Mouse (Mus musculus) heart, embryonic 16.5 days (tissue): ENCODE measurements around the gene Macrod2. TPM values are rescaled to one million over a fixed set of nuclear protein-coding genes. Genes with fewer than 3 reads are reported as not detected.
A peak's percentile ranks its signal among the peaks of the same experiment; 100 is the strongest.

Source experiments
- ATAC-seq: fragments of 200-750 bp; cut with Nextera tagmentation; replicated peaks from 2 replicates; pipeline ENCODE4 v1.8.0; 2017; ENCODE audit warnings: moderate number of reproducible peaks; ENCODE audit not compliant: insufficient read depth, low FRiP score; ENCODE audit errors: extremely low read depth
- H3K27ac ChIP-seq: fragments of 300-500 bp; sonication (generic); 2 replicates; pipeline ENCODE4 v1.5.1; 2014; ENCODE audit warnings: mild to moderate bottlenecking, low read length, control low read depth, moderate library complexity
- H3K27me3 ChIP-seq: fragments of 300-500 bp; sonication (generic); 2 replicates; pipeline ENCODE4 v1.6.1; 2014; ENCODE audit warnings: low read length, mixed read lengths; ENCODE audit not compliant: control insufficient read depth, insufficient read depth
- H3K36me3 ChIP-seq: fragments of 300-500 bp; sonication (generic); 2 replicates; pipeline ENCODE4 v1.6.1; 2014; ENCODE audit not compliant: control insufficient read depth, insufficient read depth
- H3K4me1 ChIP-seq: fragments of 300-500 bp; sonication (generic); 2 replicates; pipeline ENCODE4 v1.6.1; 2014; ENCODE audit warnings: low read length, mixed read lengths; ENCODE audit not compliant: control insufficient read depth, insufficient read depth
- H3K4me2 ChIP-seq: fragments of 300-500 bp; sonication (generic); 2 replicates; pipeline ENCODE4 v1.6.1; 2014; ENCODE audit warnings: low read depth, mild to moderate bottlenecking, control low read depth, low read length
- H3K4me3 ChIP-seq: fragments of 300-500 bp; sonication (generic); 2 replicates; pipeline ENCODE4 v1.5.1; 2014; ENCODE audit warnings: mild to moderate bottlenecking, control low read depth, low read length
- H3K9ac ChIP-seq: fragments of 300-500 bp; sonication (generic); 2 replicates; pipeline ENCODE4 v1.6.1; 2014; ENCODE audit warnings: low read length, control low read depth
- H3K9me3 ChIP-seq: fragments of 300-500 bp; sonication (generic); replicated peaks from 2 replicates; pipeline ENCODE4 v1.6.1; 2016; ENCODE audit warnings: low read length; ENCODE audit not compliant: control insufficient read depth
- WGBS: fragments of 180-500 bp; shearing (Covaris S2); extraction: QIAGEN DNeasy Blood & Tissue Kit; methylation state at CpG from one replicate; pipeline ENCODE4 v1.1.7; 2014; 5-methylcytosine and 5-hydroxymethylcytosine counted together
- polyA plus RNA-seq: library from polyadenylated mRNA; unstranded; fragments of >200 nt; fragmentation: Nextera tagmentation; extraction: Ambion mirVana; gene quantifications from 2 replicates; pipeline ENCODE4 v1.2.1, GENCODE M21; 2015

Macrod2 gene
- polyA plus RNA-seq, 1 experiment from 2014 or later: 23.2 TPM

- Histone ChIP-seq H3K9me3 (no peaks in the 10 kb centered on the region), H3K4me2 (no peak overlapping the region), H3K9ac (no peak overlapping the region), H3K27me3 (no peaks in the 10 kb centered on the region), H3K27ac (no peak overlapping the region), H3K36me3 (no peaks in the 10 kb centered on the region), H3K4me3 (no peak overlapping the region), H3K4me1 (no peaks in the 10 kb centered on the region)
- no peak for ATAC-seq
- WGBS: 85% methylated on average over 2 of the region's 2 CpGs
Measured at GRCm38 (mm10) chr2:141212291-141212690, 817.2 kb downstream of the Macrod2 start.

GRCm38 (mm10) chr2:141217490-141217889 lies 822.4 kb downstream of the Macrod2 start:
- Histone ChIP-seq H3K9ac (no peak overlapping the region), H3K9me3 (peaks cover 6% of the 10 kb centered on the region), H3K27ac (no peak overlapping the region), H3K36me3 (no peaks in the 10 kb centered on the region), H3K4me1 (no peaks in the 10 kb centered on the region), H3K27me3 (no peaks in the 10 kb centered on the region), H3K4me3 (no peak overlapping the region), H3K4me2 (no peak overlapping the region)
- ATAC-seq: no peak
- 76% methylated on average over 2 of the region's 2 CpGs for WGBS

GRCm38 (mm10) chr2:141217925-141218324 lies 822.8 kb downstream of the Macrod2 start:
- Histone ChIP-seq H3K9ac (no peak overlapping the region), H3K36me3 (no peaks in the 10 kb centered on the region), H3K27me3 (no peaks in the 10 kb centered on the region), H3K4me2 (no peak overlapping the region), H3K4me3 (no peak overlapping the region), H3K9me3 (peaks cover 6% of the 10 kb centered on the region), H3K4me1 (no peaks in the 10 kb centered on the region), H3K27ac (no peak overlapping the region)
- WGBS: 80% methylated on average over 3 of the region's 3 CpGs
- no peak for ATAC-seq

- H3K4me1 ChIP-seq: peaks cover 3% of the 10 kb centered on the region; the same call in 1 of the 2 replicates
- 86% methylated on average over 1 of the region's 1 CpGs for WGBS
- H3K9me3 ChIP-seq: no peaks in the 10 kb centered on the region
- H3K4me2 ChIP-seq: no peak overlapping the region
- no peak overlapping the region for H3K27ac ChIP-seq
- H3K4me3 ChIP-seq: no peak overlapping the region
- no peak overlapping the region for H3K9ac ChIP-seq
- no peaks in the 10 kb centered on the region for H3K36me3 ChIP-seq
- ATAC-seq: no peak
- no peaks in the 10 kb centered on the region for H3K27me3 ChIP-seq
Measured at GRCm38 (mm10) chr2:141228809-141229208, 833.7 kb downstream of the Macrod2 start.

GRCm38 (mm10) chr2:141229820-141230219 lies 834.7 kb downstream of the Macrod2 start:
- H3K9ac ChIP-seq: no peak overlapping the region
- WGBS: 65% methylated on average over 6 of the region's 6 CpGs
- H3K4me1 ChIP-seq: peaks cover 4% of the 10 kb centered on the region; the same call in 1 of the 2 replicates
- no peaks in the 10 kb centered on the region for H3K36me3 ChIP-seq
- H3K27ac ChIP-seq: no peak overlapping the region
- no peaks in the 10 kb centered on the region for H3K9me3 ChIP-seq
- no peak overlapping the region for H3K4me3 ChIP-seq
- no peak overlapping the region for H3K4me2 ChIP-seq
- ATAC-seq: no peak
- no peaks in the 10 kb centered on the region for H3K27me3 ChIP-seq

- H3K27me3 ChIP-seq: no peaks in the 10 kb centered on the region
- H3K9me3 ChIP-seq: no peaks in the 10 kb centered on the region
- peak overlapping the region; percentile 22 for H3K4me2 ChIP-seq
- no peak overlapping the region for H3K27ac ChIP-seq
- ATAC-seq: peak; percentile 32; the same call in 1 of the 2 replicates
- H3K4me3 ChIP-seq: no peak overlapping the region
- 19% methylated on average over 16 of the region's 16 CpGs for WGBS
- H3K9ac ChIP-seq: no peak overlapping the region
- H3K4me1 ChIP-seq: peaks cover 6% of the 10 kb centered on the region; the same call in 1 of the 2 replicates
- H3K36me3 ChIP-seq: no peaks in the 10 kb centered on the region
Measured at GRCm38 (mm10) chr2:141231011-141231668, 836.0 kb downstream of the Macrod2 start.

GRCm38 (mm10) chr2:141234306-141234705 lies 839.2 kb downstream of the Macrod2 start:
- H3K9me3 ChIP-seq: no peaks in the 10 kb centered on the region
- H3K4me1 ChIP-seq: peaks cover 6% of the 10 kb centered on the region; the same call in 1 of the 2 replicates
- H3K4me3 ChIP-seq: no peak overlapping the region
- no peaks in the 10 kb centered on the region for H3K27me3 ChIP-seq
- no peak overlapping the region for H3K4me2 ChIP-seq
- H3K9ac ChIP-seq: no peak overlapping the region
- ATAC-seq: no peak
- WGBS: 65% methylated on average over 8 of the region's 8 CpGs
- no peak overlapping the region for H3K27ac ChIP-seq
- H3K36me3 ChIP-seq: no peaks in the 10 kb centered on the region

- H3K27ac ChIP-seq: no peak overlapping the region
- no peak for ATAC-seq
- H3K9ac ChIP-seq: no peak overlapping the region
- 39% methylated on average over 5 of the region's 5 CpGs for WGBS
- peaks cover 6% of the 10 kb centered on the region; the same call in 1 of the 2 replicates for H3K4me1 ChIP-seq
- no peaks in the 10 kb centered on the region for H3K27me3 ChIP-seq
- H3K9me3 ChIP-seq: no peaks in the 10 kb centered on the region
- H3K4me2 ChIP-seq: no peak overlapping the region
- no peak overlapping the region for H3K4me3 ChIP-seq
- no peaks in the 10 kb centered on the region for H3K36me3 ChIP-seq
Measured at GRCm38 (mm10) chr2:141234724-141235453, 839.8 kb downstream of the Macrod2 start.

- ATAC-seq: no peak
- H3K27me3 ChIP-seq: no peaks in the 10 kb centered on the region
- H3K27ac ChIP-seq: no peak overlapping the region
- WGBS: 67% methylated on average over 2 of the region's 2 CpGs
- no peaks in the 10 kb centered on the region for H3K36me3 ChIP-seq
- no peak overlapping the region for H3K4me3 ChIP-seq
- H3K4me2 ChIP-seq: no peak overlapping the region
- H3K9me3 ChIP-seq: no peaks in the 10 kb centered on the region
- peaks cover 3% of the 10 kb centered on the region; the same call in 1 of the 2 replicates for H3K4me1 ChIP-seq
- H3K9ac ChIP-seq: no peak overlapping the region
Measured at GRCm38 (mm10) chr2:141247680-141248079, 852.6 kb downstream of the Macrod2 start.
